Mouse (Mus musculus): ENCODE results near the gene Mob3b.

GRCm38 (mm10) chr4:35133411-35133810 is 23.9 kb downstream of the Mob3b start:
- TF ChIP-seq CTCF (IDR thresholded peaks at IDR 0.05; ENCODE audit: low read depth, low read length), result peak; percentile 7; the same call in 1 of the 2 replicates
- no peak for TF ChIP-seq POLR2A (IDR thresholded peaks at IDR 0.05; ENCODE audit: extremely low read depth, insufficient read depth, low read length)

Data from liver, adult 2 months (tissue).